Mouse (Mus musculus) MEL (cell line): ENCODE measurements at regions not wholly inside any gene's neighbourhood (a gene's known extent, or its start where the extent isn't known, plus 50 kb on each side); places are given as distances from the start of the nearest gene placed in this dataset.

ENCODE experiments used
- DNase-seq: peaks from one replicate; pipeline ENCODE4 v3.0.0; 2011; ENCODE audit warnings: low read depth, low spot score
- H3K27ac ChIP-seq: 2 replicates; pipeline ENCODE4 v1.5.1; 2012; ENCODE audit warnings: low read depth, mild to moderate bottlenecking, control low read depth, low read length, moderate library complexity; ENCODE audit not compliant: control insufficient read depth
- H3K27me3 ChIP-seq, 2 experiments: fragments of 150-350 bp in 1 of 2; sonication (generic) in 1 of 2; 2 replicates each; pipeline ENCODE4 v1.6.1; 2012; ENCODE audit warnings: low read length in 2 of 2, mild to moderate bottlenecking in 2 of 2, improper control_type of control experiment in 1 of 2, moderate library complexity in 1 of 2; ENCODE audit not compliant: insufficient read depth in 2 of 2, control insufficient read depth in 1 of 2
- H3K36me3 ChIP-seq, 2 experiments: 2 replicates each; pipeline ENCODE4 v1.6.1; 2012 to 2014; ENCODE audit warnings: low read length in 2 of 2, improper control_type of control experiment in 1 of 2, inconsistent platforms in 1 of 2, mild to moderate bottlenecking in 1 of 2; ENCODE audit not compliant: insufficient read depth in 2 of 2, control insufficient read depth in 1 of 2
- H3K4me1 ChIP-seq, 2 experiments: fragments of 150-350 bp in 1 of 2; sonication (generic) in 1 of 2; 2 replicates each; pipeline ENCODE4 v1.6.1; 2012; ENCODE audit warnings: low read length in 2 of 2, improper control_type of control experiment in 1 of 2, mild to moderate bottlenecking in 1 of 2; ENCODE audit not compliant: insufficient read depth in 2 of 2, control insufficient read depth in 1 of 2
- H3K4me3 ChIP-seq, 2 experiments: fragments of 150-350 bp in 1 of 2; sonication (generic) in 1 of 2; 2 replicates each; pipeline ENCODE4 v1.5.1; 2012; ENCODE audit warnings: low read depth in 2 of 2, low read length in 2 of 2, mild to moderate bottlenecking in 2 of 2, moderate library complexity in 2 of 2, control low read depth in 1 of 2, improper control_type of control experiment in 1 of 2; ENCODE audit not compliant: control insufficient read depth in 1 of 2, insufficient read depth in 1 of 2
- H3K79me2 ChIP-seq: 2 replicates; pipeline ENCODE4 v1.6.1; 2012; ENCODE audit warnings: mild to moderate bottlenecking, low read length, moderate library complexity; ENCODE audit not compliant: control insufficient read depth, poor library complexity, insufficient read depth
- H3K9ac ChIP-seq: 2 replicates; pipeline ENCODE4 v1.6.1; 2012; ENCODE audit warnings: low read depth, mild to moderate bottlenecking, control low read depth, low read length, moderate library complexity; ENCODE audit not compliant: control insufficient read depth, poor library complexity, severe bottlenecking
- H3K9me3 ChIP-seq: fragments of 150-350 bp; sonication (generic); replicated peaks from 2 replicates; pipeline ENCODE4 v1.6.1; 2012; ENCODE audit warnings: mild to moderate bottlenecking, low read length, improper control_type of control experiment, moderate library complexity; ENCODE audit not compliant: insufficient read depth
- BHLHE40 ChIP-seq: IDR thresholded peaks from 2 replicates; pipeline ENCODE4 v1.6.1; 2012; ENCODE audit warnings: low read depth, mild to moderate bottlenecking, inconsistent platforms, low read length, improper control_type of control experiment, borderline replicate concordance
- CHD1 ChIP-seq: IDR thresholded peaks from 2 replicates; pipeline ENCODE4 v1.6.1; 2012; ENCODE audit warnings: low read depth, mild to moderate bottlenecking, inconsistent platforms, low read length, improper control_type of control experiment
- ETS1 ChIP-seq: IDR thresholded peaks from 2 replicates; pipeline ENCODE4 v1.6.1; 2012; ENCODE audit warnings: low read depth, mild to moderate bottlenecking, inconsistent platforms, low read length, improper control_type of control experiment, moderate library complexity
- GABPA ChIP-seq: IDR thresholded peaks from 2 replicates; pipeline ENCODE4 v1.6.1; 2012; ENCODE audit warnings: low read depth, mild to moderate bottlenecking, inconsistent platforms, low read length, improper control_type of control experiment, moderate library complexity
- KAT2A ChIP-seq: conservative IDR thresholded peaks from 2 replicates; pipeline ENCODE4 v1.6.1; 2012; ENCODE audit warnings: low read depth, low read length, improper control_type of control experiment, inconsistent platforms
- MAX ChIP-seq: IDR thresholded peaks from 2 replicates; pipeline ENCODE4 v1.6.1; 2011; ENCODE audit warnings: low read length, improper control_type of control experiment
- MAZ ChIP-seq: IDR thresholded peaks from 2 replicates; pipeline ENCODE4 v1.6.1; 2012; ENCODE audit warnings: low read depth, mild to moderate bottlenecking, inconsistent platforms, low read length, improper control_type of control experiment
- MYB ChIP-seq: IDR thresholded peaks from 2 replicates; pipeline ENCODE4 v1.6.1; 2011; ENCODE audit warnings: mild to moderate bottlenecking, low read depth, low read length, improper control_type of control experiment
- MYC ChIP-seq: IDR thresholded peaks from 2 replicates; pipeline ENCODE4 v1.6.1; 2011; ENCODE audit warnings: low read depth, mild to moderate bottlenecking, low read length, improper control_type of control experiment, moderate library complexity
- RAD21 ChIP-seq: IDR thresholded peaks from 2 replicates; pipeline ENCODE4 v1.6.1; 2011; ENCODE audit warnings: mild to moderate bottlenecking, low read depth, low read length, improper control_type of control experiment
- RCOR1 ChIP-seq: IDR thresholded peaks from 2 replicates; pipeline ENCODE4 v1.6.1; 2012; ENCODE audit warnings: low read depth, mild to moderate bottlenecking, inconsistent platforms, low read length, improper control_type of control experiment
- SIN3A ChIP-seq: IDR thresholded peaks from 2 replicates; pipeline ENCODE4 v1.6.1; 2012; ENCODE audit warnings: low read length, improper control_type of control experiment, inconsistent platforms
- SMC3 ChIP-seq: IDR thresholded peaks from 2 replicates; pipeline ENCODE4 v1.6.1; 2011; ENCODE audit warnings: low read depth, low read length, improper control_type of control experiment
- TCF12 ChIP-seq: IDR thresholded peaks from 2 replicates; pipeline ENCODE4 v1.6.1; 2014; ENCODE audit warnings: low read depth, mild to moderate bottlenecking, inconsistent platforms, low read length, improper control_type of control experiment, moderate library complexity
- USF1 ChIP-seq: IDR thresholded peaks from 2 replicates; pipeline ENCODE4 v1.6.1; 2014; ENCODE audit warnings: low read depth, mild to moderate bottlenecking, inconsistent platforms, low read length, improper control_type of control experiment, moderate library complexity
- ZC3H11A ChIP-seq: IDR thresholded peaks from 2 replicates; pipeline ENCODE4 v1.6.1; 2012; ENCODE audit warnings: low read depth, mild to moderate bottlenecking, inconsistent platforms, low read length, improper control_type of control experiment
- ZNF384 ChIP-seq: IDR thresholded peaks from 2 replicates; pipeline ENCODE4 v1.6.1; 2012; ENCODE audit warnings: low read depth, mild to moderate bottlenecking, inconsistent platforms, low read length, improper control_type of control experiment

- no peak overlapping the region for H3K9ac ChIP-seq
- H3K27ac ChIP-seq, result no peak overlapping the region
- H3K4me1 ChIP-seq, result no peaks in the 10 kb centered on the region
These were observed 174.9 kb upstream of the Tle4 start for GRCm38 (mm10) chr19:14772794-14773193.

GRCm38 (mm10) chr19:14752646-14753045 is 154.8 kb upstream of the Tle4 start:
- H3K27me3 ChIP-seq, result no peaks in the 10 kb centered on the region
- no peaks in the 10 kb centered on the region for H3K9me3 ChIP-seq
- no peak overlapping the region for H3K27ac ChIP-seq
- H3K79me2 ChIP-seq, result no peaks in the 10 kb centered on the region
- no peaks in the 10 kb centered on the region for H3K36me3 ChIP-seq
- no peaks in the 10 kb centered on the region for H3K4me1 ChIP-seq
- TF ChIP-seq TCF12, result no peak
- TF ChIP-seq MYC, result no peak
- TF ChIP-seq SMC3, result no peak
- TF ChIP-seq MAZ, result no peak
- TF ChIP-seq MYB, result no peak
- DNase-seq, result no peak
- H3K4me3 ChIP-seq, result no peak overlapping the region
- no peak overlapping the region for H3K9ac ChIP-seq

More at GRCm38 (mm10) chr19:14772794-14773193, 174.9 kb upstream of the Tle4 start:
- Histone ChIP-seq H3K36me3 (no peaks in the 10 kb centered on the region), H3K4me3 (no peak overlapping the region), H3K9me3 (no peaks in the 10 kb centered on the region), H3K79me2 (no peaks in the 10 kb centered on the region), H3K27me3 (no peaks in the 10 kb centered on the region; a peak in 1 of 4 replicates)
- TF ChIP-seq KAT2A (no peak), TCF12 (no peak), CHD1 (no peak), SIN3A (no peak), USF1 (no peak), RAD21 (no peak), GABPA (no peak), ETS1 (no peak), ZC3H11A (no peak), ZNF384 (no peak), RCOR1 (no peak), MYB (no peak), BHLHE40 (no peak), MAX (no peak)
- DNase-seq, result no peak
